Mouse (Mus musculus) monocyte, adult 5-6 weeks (primary cell): ENCODE results near the gene Hvcn1. TPM values are rescaled to one million over a fixed set of nuclear protein-coding genes. Genes with fewer than 3 reads are reported as not detected.
A peak's percentile ranks its signal among the peaks of the same experiment; 100 is the strongest.
"Not testable (repeated sequence)": the region's sequence is repeated elsewhere in the genome, so short reads cannot be mapped to it uniquely, and the experiment has no call there.

Experiments
- ATAC-seq: fragments of 153-309, 156-312 bp; replicated peaks from 2 replicates; pipeline ENCODE4 v1.8.0; 2017; ENCODE audit warnings: mild to moderate bottlenecking; ENCODE audit not compliant: low TSS enrichment, insufficient number of reproducible peaks, severe bottlenecking, poor library complexity, low FRiP score
- total RNA-seq: library from RNA; stranded (forward); fragments of 200-1000, 200-491, 200-594 nt; gene quantifications from 3 replicates; pipeline ENCODE4 v1.2.3, GENCODE M21; 2017

Hvcn1 gene
- total RNA-seq, 1 experiment from 2014 or later: 25.7 TPM

DNA sequence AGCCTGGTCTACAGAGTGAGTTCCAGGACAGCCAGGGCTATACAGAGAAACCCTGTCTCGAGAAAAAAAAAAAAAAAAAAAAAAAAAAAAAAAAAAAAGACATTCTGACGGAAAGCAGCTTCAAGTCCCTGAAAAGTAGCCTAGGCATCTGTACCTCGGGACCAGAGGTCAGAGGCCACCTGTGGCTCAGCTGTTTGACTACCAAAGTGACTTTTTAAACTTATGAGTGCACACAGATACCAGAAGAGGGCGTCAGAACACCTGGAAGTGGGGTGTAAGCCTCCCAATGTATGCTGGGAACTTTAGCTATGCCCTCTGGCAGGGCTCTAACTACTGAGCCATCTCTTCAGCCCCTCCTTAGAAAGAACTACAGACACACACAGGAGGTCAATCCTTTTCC lies 14.3 kb upstream of the Hvcn1 start:
- ATAC-seq: no peak

DNA sequence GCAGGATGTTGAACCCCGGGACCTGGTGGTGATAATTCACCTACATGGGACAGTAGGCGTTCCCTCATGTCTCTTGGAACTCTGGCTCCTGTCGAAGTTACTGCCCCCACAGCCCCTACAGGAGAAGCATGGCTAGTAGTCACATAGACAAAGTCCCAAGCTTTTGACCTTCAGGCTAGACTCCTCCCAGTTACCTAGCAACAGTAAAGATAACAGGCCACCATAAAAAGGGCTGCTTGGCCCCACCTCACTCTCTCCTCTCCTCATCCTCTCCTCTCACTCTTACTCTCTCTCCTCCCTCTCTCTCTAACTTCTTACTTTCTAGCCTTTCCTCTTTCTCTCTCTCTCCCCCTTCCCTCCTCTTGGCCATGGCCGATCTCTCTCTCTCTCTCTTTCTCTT lies 5.7 kb upstream of the Hvcn1 start:
- ATAC-seq: no peak

DNA sequence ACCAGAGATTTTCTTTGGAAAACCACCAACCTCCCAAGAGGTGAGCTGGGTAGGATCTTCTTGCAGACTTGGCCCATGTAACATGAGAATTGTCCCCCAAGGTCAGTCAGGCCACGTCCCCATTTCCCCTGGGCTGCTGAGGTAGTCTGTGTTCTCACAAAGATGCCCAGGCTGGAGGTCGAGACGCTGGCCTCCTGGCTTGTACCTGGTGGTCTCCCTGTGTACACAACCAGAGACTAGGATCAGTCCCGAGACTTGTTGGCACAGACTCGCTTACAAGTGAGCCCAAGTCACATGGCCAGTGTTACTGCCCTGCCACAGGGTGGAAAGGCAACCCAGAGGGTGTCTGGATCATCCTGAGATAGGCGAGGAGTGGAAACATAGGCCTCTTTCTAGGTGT lies 4.7 kb upstream of the Hvcn1 start:
- ATAC-seq: no peak

DNA sequence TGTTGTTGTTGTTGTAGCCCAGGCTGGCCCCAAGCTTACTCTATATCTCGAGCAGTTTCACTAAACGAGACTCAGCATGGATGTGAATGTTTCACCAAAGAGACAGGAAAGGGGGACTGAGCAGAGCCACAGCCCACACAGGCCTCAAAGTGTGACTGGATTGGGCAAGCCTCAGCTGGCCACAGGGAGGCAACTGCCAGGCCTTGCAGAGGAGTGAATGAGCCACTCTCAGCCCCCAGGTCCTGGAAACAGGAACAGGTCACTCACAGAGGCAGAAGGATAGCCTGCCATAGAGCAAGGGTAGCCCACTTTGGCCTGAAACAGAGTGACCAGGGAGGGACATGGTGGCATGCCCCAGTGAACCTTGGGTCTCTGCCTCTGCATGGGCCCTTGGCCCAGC lies 2.4 kb upstream of the Hvcn1 start:
- no peak for ATAC-seq

DNA sequence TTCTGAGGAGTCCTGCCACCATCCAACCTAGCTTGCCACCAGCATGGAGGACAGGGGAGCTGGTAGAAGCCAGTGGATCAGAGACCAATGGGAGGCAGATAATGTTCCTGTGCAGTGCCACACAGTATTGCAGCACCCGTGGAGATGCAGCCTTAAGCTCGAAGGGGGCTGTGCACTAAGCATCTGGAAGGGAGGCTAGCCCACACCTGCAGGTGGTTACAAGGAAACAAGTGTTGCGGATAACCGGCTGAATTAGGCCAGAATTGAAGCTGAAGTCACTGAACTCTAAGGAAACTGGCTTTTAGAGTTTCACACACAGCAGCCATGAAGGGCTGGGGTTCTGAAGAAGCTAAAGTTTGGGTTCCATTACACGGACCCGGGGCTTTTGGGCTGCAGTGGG lies 2.3 kb downstream of the Hvcn1 start:
- ATAC-seq: no peak

- peak; percentile 57 for ATAC-seq
Measured at GRCm38 (mm10) chr5:122209591-122210368, 3.2 kb downstream of the Hvcn1 start.

DNA sequence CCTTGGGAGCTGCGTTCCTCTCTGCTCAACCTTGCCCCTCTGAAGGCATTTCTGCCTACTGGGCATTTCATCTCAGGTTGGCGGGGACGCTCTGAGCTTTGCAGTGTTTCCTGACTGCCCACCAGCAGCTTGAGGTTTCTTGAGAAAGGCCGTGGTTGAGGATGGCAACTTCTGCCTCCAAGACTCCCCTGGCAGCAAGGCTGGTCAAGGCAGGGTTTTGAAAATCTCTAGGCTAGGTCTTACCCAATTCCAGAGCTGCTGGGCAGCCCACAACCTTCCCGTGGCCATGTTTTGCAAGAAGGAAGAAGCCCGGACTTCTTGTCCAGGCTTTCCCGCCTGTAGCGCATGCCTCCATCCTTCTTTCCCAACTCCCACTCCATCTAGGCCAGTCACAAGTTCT lies 4.3 kb downstream of the Hvcn1 start:
- ATAC-seq: no peak

GRCm38 (mm10) chr5:122212125-122212524 lies 5.5 kb downstream of the Hvcn1 start:
- ATAC-seq: no peak

DNA sequence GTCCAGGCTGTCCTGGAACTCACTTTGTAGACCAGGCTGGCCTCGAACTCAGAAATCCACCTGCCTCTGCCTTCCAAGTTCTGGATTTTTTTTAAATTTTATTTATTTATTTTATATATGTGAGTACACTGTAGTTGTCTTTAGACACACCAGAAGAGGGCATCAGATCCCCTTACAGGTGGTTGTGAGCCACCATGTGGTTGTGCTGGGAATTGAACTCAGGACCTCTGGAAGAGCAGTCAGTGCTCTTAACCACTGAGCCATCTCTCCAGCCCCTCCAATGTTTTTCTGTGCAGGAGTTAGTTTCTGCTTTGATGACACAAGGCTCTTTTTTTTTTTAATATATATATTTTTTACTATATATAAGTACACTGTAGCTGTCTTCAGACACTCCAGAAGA lies 6.2 kb downstream of the Hvcn1 start:
- not testable (repeated sequence) for ATAC-seq

DNA sequence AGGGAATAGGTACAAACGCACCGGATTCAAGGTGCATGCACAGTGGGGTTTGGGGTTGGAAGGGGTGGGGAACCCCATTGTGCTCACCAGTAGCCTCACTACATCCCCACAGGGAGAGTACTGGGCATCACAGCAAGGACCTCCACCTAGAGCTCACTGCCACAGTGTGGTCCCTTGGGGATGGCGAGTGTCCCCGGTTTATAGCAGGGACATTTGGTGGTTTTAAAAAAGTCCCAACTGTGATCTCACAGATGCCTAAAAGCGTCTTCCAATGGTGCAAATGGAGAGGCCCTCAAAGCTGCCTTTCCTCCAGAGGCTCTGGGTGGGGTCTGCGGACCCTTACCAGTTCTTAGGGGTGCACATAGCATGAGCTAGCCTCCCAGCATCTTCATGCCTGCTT lies 7.3 kb downstream of the Hvcn1 start:
- ATAC-seq: no peak

GRCm38 (mm10) chr5:122217636-122218035 lies 11.0 kb downstream of the Hvcn1 start:
- no peak for ATAC-seq

GRCm38 (mm10) chr5:122218109-122218905 lies 11.7 kb downstream of the Hvcn1 start:
- no peak for ATAC-seq

DNA sequence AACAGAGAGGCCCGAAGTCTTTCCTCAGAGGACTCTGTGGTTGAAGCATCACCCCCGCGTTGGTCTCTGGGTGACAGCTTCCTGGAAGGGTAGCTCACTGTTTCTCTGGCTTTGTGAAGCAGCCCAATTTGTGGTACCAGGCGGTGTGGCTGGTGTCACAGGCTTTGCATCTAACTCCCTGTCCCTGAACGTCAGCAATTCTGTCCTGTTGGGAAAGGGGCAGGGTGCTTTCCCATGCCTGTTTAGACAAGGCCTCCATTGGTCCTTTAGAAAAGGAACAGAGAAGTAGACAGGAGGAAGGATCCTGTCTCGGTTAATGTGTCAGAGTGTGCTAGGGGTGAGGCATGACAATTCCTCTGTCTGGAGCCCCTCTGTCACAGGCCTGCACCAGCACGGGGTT lies 12.3 kb downstream of the Hvcn1 start:
- ATAC-seq: peak; percentile 32; the same call in 1 of the 2 replicates

DNA sequence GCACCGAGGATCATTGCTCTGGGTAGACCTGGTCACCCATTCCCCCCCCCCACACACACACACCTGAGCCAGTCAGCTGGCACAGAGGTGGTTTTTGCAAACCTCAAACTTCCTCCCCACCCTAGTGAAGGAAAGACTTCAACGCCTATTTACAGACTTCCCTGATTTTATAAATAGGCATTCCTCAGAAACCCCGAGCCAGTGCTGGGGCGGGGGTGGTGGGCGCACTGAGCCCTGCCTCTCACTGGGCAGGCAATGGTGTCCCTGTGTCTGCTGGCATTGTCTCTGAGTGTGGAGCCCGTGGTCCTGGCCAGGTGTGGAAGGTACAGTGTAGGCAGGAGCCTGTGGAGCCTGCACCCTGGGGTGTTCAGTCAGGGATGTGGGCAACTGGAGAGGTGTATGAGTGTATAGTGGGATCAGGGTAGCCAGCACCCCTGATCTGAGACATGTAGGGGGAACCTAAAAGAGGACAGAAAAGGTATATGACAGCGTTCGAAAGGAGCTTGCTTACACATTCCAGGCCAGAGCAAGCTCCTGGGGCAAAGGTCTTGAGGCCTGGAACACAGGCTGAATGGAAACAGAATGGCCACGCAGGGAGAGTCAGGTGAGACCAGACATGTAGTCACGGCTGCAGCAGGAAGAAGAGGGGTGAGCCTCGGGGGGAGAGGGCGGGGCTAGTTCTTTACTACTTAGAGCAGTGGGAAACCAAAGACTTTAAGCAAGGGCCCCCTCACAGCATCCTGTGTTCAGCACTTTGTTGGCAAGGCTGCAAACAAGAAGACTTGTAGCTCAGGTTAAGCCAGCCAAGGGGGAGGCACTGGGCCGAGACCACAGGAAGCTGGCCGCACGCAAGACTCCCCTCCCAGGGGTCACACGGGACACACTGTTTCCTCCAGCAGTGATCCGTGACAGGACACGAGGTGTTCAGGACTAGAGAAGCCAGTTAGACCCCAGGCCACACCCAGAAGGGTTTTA lies 13.3 kb downstream of the Hvcn1 start:
- ATAC-seq: peak; percentile 30

- ATAC-seq: no peak
Measured at GRCm38 (mm10) chr5:122221085-122221484, 14.5 kb downstream of the Hvcn1 start.

- no peak for ATAC-seq
Measured at GRCm38 (mm10) chr5:122224291-122224690, 17.7 kb downstream of the Hvcn1 start.

- no peak for ATAC-seq
Measured at GRCm38 (mm10) chr5:122228271-122228765, 21.7 kb downstream of the Hvcn1 start.

DNA sequence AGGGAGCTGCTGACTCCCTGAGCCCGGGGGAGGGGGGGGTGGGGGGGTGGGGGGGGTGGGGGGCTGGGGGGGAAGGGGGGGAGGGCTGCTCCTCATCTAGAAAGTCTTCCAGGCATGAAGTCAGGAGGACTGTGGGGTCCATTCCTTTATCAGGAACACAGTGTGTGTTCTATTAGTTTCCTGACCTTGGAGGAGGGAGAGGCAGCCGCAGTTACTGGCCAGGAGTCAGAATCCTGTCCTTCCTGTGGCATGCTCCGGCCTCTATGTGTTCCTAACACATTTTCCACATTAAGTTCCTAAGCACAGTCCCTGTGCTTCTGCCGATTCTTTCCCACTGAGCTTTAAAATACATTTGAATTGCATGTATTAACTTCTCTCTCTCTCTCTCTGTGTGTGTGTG lies 22.2 kb downstream of the Hvcn1 start:
- ATAC-seq: no peak

DNA sequence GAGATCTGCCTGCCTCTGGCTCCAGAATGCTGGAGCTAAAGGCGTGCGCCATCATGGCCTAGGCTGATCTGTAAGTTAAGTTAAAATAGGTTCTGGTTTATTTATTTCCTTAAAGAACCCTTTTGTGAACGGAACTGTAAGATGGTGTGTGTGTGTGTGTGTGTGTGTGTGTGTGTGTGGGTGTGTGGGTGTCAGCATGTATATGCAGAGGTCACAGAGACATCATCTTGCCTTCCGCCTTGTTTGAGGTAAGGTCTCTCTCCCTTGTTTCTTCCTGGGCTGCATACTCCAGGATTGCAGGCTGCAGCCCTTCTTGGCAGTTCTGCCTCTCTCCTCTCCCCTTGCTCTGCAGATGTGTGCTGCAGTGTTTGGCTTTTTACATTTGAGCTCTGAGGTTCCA lies 24.2 kb downstream of the Hvcn1 start:
- no peak for ATAC-seq
